Mouse (Mus musculus) layer of hippocampus, postnatal 10 days (tissue): Measurements from ENCODE around the gene Olfr94. TPM values are rescaled to one million over a fixed set of nuclear protein-coding genes. Genes with fewer than 3 reads are reported as not detected.

ENCODE experiments used
- total RNA-seq, 2 experiments: library from RNA; stranded (reverse); gene quantifications; 2 replicates each; pipeline ENCODE4 v1.2.3; 2021

Gene Olfr94
- total RNA-seq, 2 experiments from 2014 or later, result not detected

Other genes with a start within 250 kb of the Olfr94 start
- gene Ppp1r11, start 249.3 kb downstream of the Olfr94 start, total RNA-seq, result 100 to 1,000 TPM in 1 of 2 experiments, 10 to 100 TPM in 1; 88.2 to 100 TPM
- gene Znrd1, start 242.4 kb downstream of the Olfr94 start, total RNA-seq, result 10 to 100 TPM; 30.2 to 30.3 TPM
- gene Znrd1as, start 242.4 kb downstream of the Olfr94 start, total RNA-seq, result 1 to 10 TPM; 4.8 to 5.3 TPM
- under 1 TPM; 0.53 to 0.83 TPM for gene 2410137M14Rik, start 219.8 kb downstream of the Olfr94 start, total RNA-seq
- 1 to 10 TPM; 3.2 to 3.7 TPM for gene H2-M5, start 211.5 kb downstream of the Olfr94 start, total RNA-seq
- 10 to 100 TPM; 73.3 to 83.7 TPM for gene Zfp57, start 199.8 kb downstream of the Olfr94 start, total RNA-seq
- 1 to 10 TPM; 3.2 to 4.3 TPM for gene Mog, start 177.6 kb downstream of the Olfr94 start, total RNA-seq
- gene Gabbr1, start 155.0 kb downstream of the Olfr94 start, total RNA-seq, result 100 to 1,000 TPM; 594 to 649 TPM
- not detected for gene Olfr90, start 112.5 kb downstream of the Olfr94 start, total RNA-seq
- not detected for gene Olfr91, start 102.7 kb downstream of the Olfr94 start, total RNA-seq
- not detected for gene Olfr92, start 80.9 kb downstream of the Olfr94 start, total RNA-seq
- not detected for gene Olfr93, start 39.5 kb downstream of the Olfr94 start, total RNA-seq
- gene Ubd, start 7.1 kb downstream of the Olfr94 start, total RNA-seq, result not detected
- not detected for gene Olfr95, start 12.1 kb upstream of the Olfr94 start, total RNA-seq
- gene Olfr96, start 19.2 kb upstream of the Olfr94 start, total RNA-seq, result not detected
- gene Olfr97, start 36.3 kb upstream of the Olfr94 start, total RNA-seq, result not detected
- gene Olfr98, start 62.8 kb upstream of the Olfr94 start, total RNA-seq, result not detected
- 1 to 10 TPM; 1.7 to 2.5 TPM for gene H2-M3, start 69.2 kb upstream of the Olfr94 start, total RNA-seq
- gene Olfr99, start 82.5 kb upstream of the Olfr94 start, total RNA-seq, result not detected
- gene Olfr101, start 103.3 kb upstream of the Olfr94 start, total RNA-seq, result not detected
- not detected for gene Olfr102, start 116.1 kb upstream of the Olfr94 start, total RNA-seq
- not detected for gene Olfr103, start 138.7 kb upstream of the Olfr94 start, total RNA-seq
- gene Olfr104-ps, start 158.6 kb upstream of the Olfr94 start, total RNA-seq, result not detected
- not detected for gene Olfr105-ps, start 178.0 kb upstream of the Olfr94 start, total RNA-seq
- not detected for gene Olfr106-ps, start 189.4 kb upstream of the Olfr94 start, total RNA-seq
- gene Olfr107, start 198.2 kb upstream of the Olfr94 start, total RNA-seq, result under 1 TPM in 1 of 2 experiments, not detected in 1; 0.11 TPM
- gene Olfr108, start 244.5 kb upstream of the Olfr94 start, total RNA-seq, result not detected